Mouse (Mus musculus) ES-E14 (cell line): ENCODE data around the gene Fnbp1l.

Experiments
- CHD2 ChIP-seq: IDR thresholded peaks from 2 replicates; pipeline ENCODE4 v1.6.1; 2014; ENCODE audit warnings: mild to moderate bottlenecking, low read depth, low read length, inconsistent platforms
- HCFC1 ChIP-seq: IDR thresholded peaks from 2 replicates; pipeline ENCODE4 v1.6.1; 2012; ENCODE audit warnings: low read length, inconsistent platforms, borderline replicate concordance; ENCODE audit not compliant: insufficient read depth
- ZC3H11A ChIP-seq: IDR thresholded peaks from 2 replicates; pipeline ENCODE4 v1.6.1; 2012; ENCODE audit warnings: low read depth, mild to moderate bottlenecking, inconsistent platforms, low read length, borderline replicate concordance
- ZNF384 ChIP-seq: IDR thresholded peaks from 2 replicates; pipeline ENCODE4 v1.6.1; 2012; ENCODE audit warnings: low read depth, low read length, inconsistent platforms

DNA sequence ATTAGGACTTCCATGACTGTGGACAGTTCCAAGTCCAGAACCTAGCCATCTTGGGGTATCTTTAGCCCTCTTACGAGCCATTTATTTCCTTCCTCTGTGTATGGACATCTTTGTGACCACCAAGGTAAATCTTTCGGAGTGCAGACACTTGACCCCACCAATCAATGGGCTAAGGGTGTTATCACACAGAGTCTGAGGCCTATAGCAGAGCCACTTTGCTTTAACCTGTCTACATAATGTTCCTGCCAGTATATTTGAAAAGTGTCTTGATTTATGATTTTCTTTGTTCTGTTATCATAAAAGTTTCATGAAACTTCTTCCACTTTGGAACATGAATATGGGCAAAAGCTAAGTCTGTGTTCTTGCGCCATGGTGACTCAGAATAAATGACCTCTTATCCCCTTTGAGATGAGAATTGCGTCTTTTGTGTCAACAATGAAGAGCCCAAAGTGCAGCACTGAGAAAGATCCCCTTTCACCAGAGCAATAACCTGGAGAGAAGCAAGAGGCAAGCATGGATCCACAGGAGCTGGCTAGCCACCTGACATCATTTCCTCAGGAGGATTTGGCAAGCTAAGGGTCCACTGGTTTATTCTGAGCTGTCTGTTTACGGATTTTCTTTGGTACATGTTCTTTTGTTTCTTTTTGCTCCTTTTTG lies 39.9 kb upstream of the Fnbp1l start:
- no peak for TF ChIP-seq CHD2
- TF ChIP-seq ZC3H11A = no peak
- TF ChIP-seq HCFC1 = no peak
- TF ChIP-seq ZNF384 = no peak
